Mouse (Mus musculus) stomach, postnatal 0 days (tissue): ENCODE results near the gene Krba1. TPM values are rescaled to one million over a fixed set of nuclear protein-coding genes. Genes with fewer than 3 reads are reported as not detected.

Source experiments
- ATAC-seq: fragments of 200-750 bp; cut with Nextera tagmentation; 2 replicates; pipeline ENCODE4 v1.8.0; 2017; ENCODE audit not compliant: low FRiP score, low TSS enrichment
- DNase-seq: peaks from one replicate; pipeline ENCODE4 v3.0.0-alpha.2; 2016; ENCODE audit warnings: low spot score
- H3K27ac ChIP-seq: fragments of 300-500 bp; sonication (generic); replicated peaks from 2 replicates; pipeline ENCODE4 v1.5.1; 2014; ENCODE audit warnings: mild to moderate bottlenecking, control low read depth
- H3K27me3 ChIP-seq: fragments of 300-500 bp; sonication (generic); 2 replicates; pipeline ENCODE4 v1.6.1; 2014; ENCODE audit warnings: low read length; ENCODE audit not compliant: control insufficient read depth, insufficient read depth
- H3K36me3 ChIP-seq: fragments of 300-500 bp; sonication (generic); 2 replicates; pipeline ENCODE4 v1.6.1; 2014; ENCODE audit warnings: low read length, mixed read lengths; ENCODE audit not compliant: control insufficient read depth, insufficient read depth
- H3K4me1 ChIP-seq: fragments of 300-500 bp; sonication (generic); replicated peaks from 2 replicates; pipeline ENCODE4 v1.6.1; 2014; ENCODE audit warnings: antibody characterized with exemption; ENCODE audit not compliant: control insufficient read depth, insufficient read depth
- H3K4me2 ChIP-seq: fragments of 300-500 bp; sonication (generic); replicated peaks from 2 replicates; pipeline ENCODE4 v1.6.1; 2014; ENCODE audit warnings: low read depth, mild to moderate bottlenecking, control low read depth, moderate library complexity
- H3K4me3 ChIP-seq: fragments of 300-500 bp; sonication (generic); 2 replicates; pipeline ENCODE4 v1.5.1; 2014; ENCODE audit warnings: low read depth, low read length, control low read depth
- H3K9ac ChIP-seq: fragments of 300-500 bp; sonication (generic); 2 replicates; pipeline ENCODE4 v1.6.1; 2014; ENCODE audit warnings: mild to moderate bottlenecking, low read length, control low read depth, mixed read lengths
- H3K9me3 ChIP-seq: fragments of 300-500 bp; sonication (generic); 2 replicates; pipeline ENCODE4 v1.6.1; 2016; ENCODE audit warnings: low read length; ENCODE audit not compliant: control insufficient read depth
- CTCF ChIP-seq: IDR thresholded peaks from 2 replicates; pipeline ENCODE4 v1.5.1; 2016; ENCODE audit warnings: antibody characterized with exemption, low read depth, mild to moderate bottlenecking, moderate library complexity
- EP300 ChIP-seq: optimal IDR thresholded peaks from 2 replicates; pipeline ENCODE3; 2016; ENCODE audit warnings: antibody characterized with exemption
- WGBS: fragments of 180-500 bp; shearing (Covaris S2); extraction: QIAGEN DNeasy Blood & Tissue Kit; methylation state at CpG from one replicate; pipeline ENCODE4 v1.1.7; 2014; 5-methylcytosine and 5-hydroxymethylcytosine counted together
- polyA plus RNA-seq: library from polyadenylated mRNA; unstranded; fragments of >200 nt; fragmentation: Nextera tagmentation; extraction: Ambion mirVana; gene quantifications from 2 replicates; pipeline ENCODE4 v1.2.1, GENCODE M21; 2015

The Krba1 gene
- polyA plus RNA-seq, 1 experiment from 2014 or later = 5.4 TPM

- no peak within 1 kb of the TSS for H3K4me2 ChIP-seq
- no peak within 1 kb of the TSS for H3K9ac ChIP-seq
- H3K36me3 ChIP-seq = no peaks in the 10 kb centered on the region
- H3K4me3 ChIP-seq = no peak within 1 kb of the TSS
- no peak for TF ChIP-seq CTCF
- no peak for TF ChIP-seq EP300
- H3K27me3 ChIP-seq = no peaks in the 10 kb centered on the region
- WGBS = 71% methylated on average over 1 of the region's 1 CpGs
- H3K27ac ChIP-seq = no peak within 1 kb of the TSS
- H3K9me3 ChIP-seq = no peaks in the 10 kb centered on the region
- ATAC-seq (no peak), DNase-seq (no peak)
- H3K4me1 ChIP-seq = peaks cover 3% of the 10 kb centered on the region; the same call in 1 of the 2 replicates
Observed at GRCm38 (mm10) chr6:48447929-48448328, 52.5 kb downstream of the Krba1 start, which contains the start of gene Sspo. Gene Sspo (plus strand): TSS chr6:48448229.

DNA sequence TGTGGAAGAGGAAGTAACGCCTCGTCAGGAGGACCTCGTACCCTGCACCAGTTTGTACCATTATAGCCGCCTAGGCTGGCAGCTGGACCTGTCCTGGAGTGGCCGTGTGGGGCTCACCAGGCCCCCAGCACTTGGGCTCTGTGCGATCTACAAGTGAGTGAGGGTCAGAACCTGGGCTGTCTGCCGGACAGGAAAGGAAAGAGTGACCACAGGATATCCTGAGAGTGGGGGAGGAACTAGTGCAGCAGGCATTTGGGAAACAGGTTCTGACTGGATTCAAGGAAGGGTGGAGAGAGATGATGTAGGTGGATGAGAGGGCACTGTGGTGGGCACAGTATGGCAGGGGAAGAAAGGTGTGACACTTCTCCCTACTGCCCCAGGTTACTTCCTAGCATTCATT lies 53.1 kb downstream of the Krba1 start:
- Histone ChIP-seq H3K36me3 (no peaks in the 10 kb centered on the region), H3K27ac (no peak overlapping the region), H3K27me3 (no peaks in the 10 kb centered on the region), H3K9me3 (no peaks in the 10 kb centered on the region), H3K4me1 (no peaks in the 10 kb centered on the region), H3K4me2 (no peak overlapping the region), H3K4me3 (no peak overlapping the region), H3K9ac (no peak overlapping the region)
- 72% methylated on average over 7 of the region's 7 CpGs for WGBS
- no peak for DNase-seq
- no peak for ATAC-seq
- TF ChIP-seq CTCF (no peak), EP300 (no peak)

DNA sequence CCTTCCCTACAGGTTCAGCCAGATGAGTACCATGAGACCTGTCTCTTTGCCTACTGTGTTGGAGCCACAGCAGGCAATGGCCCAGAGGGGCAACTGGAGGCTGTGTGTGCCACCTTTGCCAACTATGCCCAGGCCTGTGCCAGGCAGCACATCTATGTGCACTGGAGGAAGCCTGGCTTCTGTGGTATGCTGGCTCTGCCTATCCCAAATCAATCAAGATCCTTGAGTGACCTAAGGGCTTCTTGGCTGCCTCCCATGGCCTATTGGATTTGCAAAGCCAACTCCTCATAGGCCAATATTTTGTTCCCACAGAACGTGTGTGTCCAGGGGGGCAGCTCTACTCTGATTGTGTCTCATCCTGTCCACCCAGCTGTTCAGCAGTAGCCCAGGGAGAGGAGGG lies 56.8 kb downstream of the Krba1 start:
- no peaks in the 10 kb centered on the region for H3K9me3 ChIP-seq
- H3K4me3 ChIP-seq = no peak overlapping the region
- TF ChIP-seq CTCF (no peak), EP300 (no peak)
- H3K9ac ChIP-seq = no peak overlapping the region
- DNase-seq (no peak), ATAC-seq (no peak)
- no peaks in the 10 kb centered on the region for H3K27me3 ChIP-seq
- no peaks in the 10 kb centered on the region for H3K36me3 ChIP-seq
- no peak overlapping the region for H3K4me2 ChIP-seq
- no peaks in the 10 kb centered on the region for H3K4me1 ChIP-seq
- WGBS = 65% methylated on average over 1 of the region's 1 CpGs
- no peak overlapping the region for H3K27ac ChIP-seq

DNA sequence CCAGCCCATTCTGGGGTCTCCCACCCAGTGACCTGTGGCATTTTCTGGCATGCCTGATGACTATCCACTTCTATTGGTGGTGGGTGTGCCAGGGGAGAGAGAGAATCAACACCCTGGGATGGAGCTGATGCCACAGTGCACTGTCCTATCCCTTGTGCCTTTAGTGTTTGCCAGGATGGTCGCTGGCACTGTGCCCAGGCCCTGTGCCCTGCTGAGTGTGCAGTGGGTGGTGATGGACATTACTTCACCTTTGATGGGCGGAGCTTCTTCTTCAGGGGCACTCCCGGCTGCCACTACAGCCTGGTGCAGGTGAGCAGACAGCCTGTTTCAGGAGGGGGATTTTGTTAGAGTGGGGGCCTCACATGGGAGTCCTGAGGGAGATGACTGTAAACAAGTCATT lies 57.4 kb downstream of the Krba1 start:
- TF ChIP-seq CTCF = no peak
- TF ChIP-seq EP300 = no peak
- ATAC-seq (no peak), DNase-seq (no peak)
- WGBS = 69% methylated on average over 3 of the region's 3 CpGs
- no peaks in the 10 kb centered on the region for H3K27me3 ChIP-seq
- H3K4me2 ChIP-seq = no peak overlapping the region
- no peaks in the 10 kb centered on the region for H3K4me1 ChIP-seq
- no peak overlapping the region for H3K27ac ChIP-seq
- no peaks in the 10 kb centered on the region for H3K36me3 ChIP-seq
- H3K9me3 ChIP-seq = no peaks in the 10 kb centered on the region
- H3K9ac ChIP-seq = no peak overlapping the region
- H3K4me3 ChIP-seq = no peak overlapping the region

DNA sequence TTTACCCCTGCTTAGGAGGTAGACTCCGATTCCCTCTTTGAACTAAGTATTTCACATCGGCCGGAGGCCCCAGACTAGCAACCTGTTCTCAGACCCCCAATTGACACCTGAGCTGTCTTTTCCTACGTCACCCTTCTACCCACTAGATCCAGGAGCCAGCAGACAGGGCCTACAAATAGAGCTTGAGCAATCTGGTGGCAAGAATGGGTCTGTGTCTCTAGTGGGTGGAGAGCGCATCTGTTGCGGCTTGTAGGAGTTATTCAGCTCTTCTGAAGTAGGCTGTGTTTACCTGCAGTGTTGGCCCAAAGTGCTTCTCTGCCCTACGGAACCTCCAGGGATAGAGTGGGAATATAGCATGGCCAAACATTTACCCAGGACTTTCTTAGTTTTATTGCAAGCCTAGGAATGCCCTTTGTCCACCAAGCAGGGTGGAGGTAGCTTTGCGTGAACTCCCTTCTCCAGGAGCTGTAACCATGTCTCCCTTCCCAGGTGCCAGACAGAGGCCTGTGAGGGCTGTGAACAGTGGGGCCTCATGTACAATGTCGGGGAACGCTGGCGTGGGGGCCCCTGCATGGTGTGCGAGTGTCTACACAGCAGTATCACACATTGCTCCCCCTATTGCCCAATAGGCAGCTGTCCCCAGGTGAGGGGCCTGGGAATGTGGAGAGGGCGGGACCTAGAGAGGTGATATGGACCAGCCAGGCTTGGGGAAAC lies 69.7 kb downstream of the Krba1 start:
- H3K36me3 ChIP-seq = no peaks in the 10 kb centered on the region
- no peaks in the 10 kb centered on the region for H3K4me1 ChIP-seq
- no peak overlapping the region for H3K27ac ChIP-seq
- H3K4me3 ChIP-seq = no peak overlapping the region
- DNase-seq (no peak), ATAC-seq (no peak)
- H3K9me3 ChIP-seq = no peaks in the 10 kb centered on the region
- TF ChIP-seq CTCF (no peak), EP300 (no peak)
- no peak overlapping the region for H3K4me2 ChIP-seq
- H3K27me3 ChIP-seq = no peaks in the 10 kb centered on the region
- no peak overlapping the region for H3K9ac ChIP-seq
- WGBS = 78% methylated on average over 13 of the region's 13 CpGs

- H3K4me1 ChIP-seq = no peaks in the 10 kb centered on the region
- no peaks in the 10 kb centered on the region for H3K27me3 ChIP-seq
- no peak overlapping the region for H3K27ac ChIP-seq
- H3K9ac ChIP-seq = no peak overlapping the region
- ATAC-seq = peak; percentile 4; the same call in 1 of the 2 replicates
- DNase-seq = no peak
- H3K4me2 ChIP-seq = no peak overlapping the region
- no peaks in the 10 kb centered on the region for H3K9me3 ChIP-seq
- 29% methylated on average over 6 of the region's 6 CpGs for WGBS
- no peak overlapping the region for H3K4me3 ChIP-seq
- no peaks in the 10 kb centered on the region for H3K36me3 ChIP-seq
- TF ChIP-seq EP300 = no peak
- no peak for TF ChIP-seq CTCF
Observed at GRCm38 (mm10) chr6:48466715-48467114, 71.3 kb downstream of the Krba1 start.
